Comparison of ENCODE assay signal across 28 mouse cellular contexts in the genomic region with DNA sequence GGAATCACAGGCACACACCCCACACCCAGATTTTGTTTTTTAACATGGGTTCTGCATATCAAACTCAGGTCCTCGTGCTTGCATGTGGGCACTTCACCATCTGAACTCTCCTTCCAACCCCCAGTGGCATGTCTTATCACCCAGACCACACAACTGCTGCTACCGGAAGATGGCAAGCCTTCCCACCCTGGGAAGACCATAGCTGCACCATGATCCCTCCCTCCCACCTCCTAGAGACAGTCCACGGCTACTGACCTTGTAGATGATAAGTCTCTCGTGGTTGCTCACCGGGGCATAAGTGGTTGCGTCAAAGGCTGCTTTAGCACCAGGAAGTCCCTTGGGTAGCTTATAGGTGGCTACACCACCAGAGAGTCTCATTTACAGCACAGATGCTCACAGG. TPM values are rescaled to one million over a fixed set of nuclear protein-coding genes. Genes with fewer than 3 reads are reported as not detected.
DNase-seq lines count a peak whose midpoint lies in the region; ATAC-seq and TF ChIP-seq lines count a peak whose summit lies in the region.
"Had no signal": no experiment of that assay in that cellular context is flagged by ENCODE, and none has a peak within 500 bp of the region (broad histone marks: within the 10 kb centered on the region; RNA-seq: fewer than 3 reads in every experiment).

No protein-coding gene starts in this region.

- no peak for TF ChIP-seq CTCF in MEL (IDR thresholded peaks at IDR 0.05 in 2 of 3, conservative IDR thresholded peaks at IDR 0.05 in 1 of 3; ENCODE audit: control insufficient read depth in 1 of 3, insufficient read depth in 1 of 3, low read depth in 2 of 3, low read length in 3 of 3, poor library complexity in 1 of 3, severe bottlenecking in 1 of 3)

- no peaks in the 10 kb centered on the region; the same call in 1 of the 2 replicates for H3K4me1 ChIP-seq in heart, embryonic 10.5 days
- H3K4me1 ChIP-seq in MEL (ENCODE audit: control insufficient read depth in 1 of 2, insufficient read depth in 2 of 2, low read length in 2 of 2): peaks cover 4 to 8% of the 10 kb centered on the region in 2 experiments
- H3K4me1 ChIP-seq in liver, embryonic 12.5 days: peaks cover 26% of the 10 kb centered on the region
- no peaks in the 10 kb centered on the region for H3K4me1 ChIP-seq in hindbrain, embryonic 16.5 days (ENCODE audit: control insufficient read depth, insufficient read depth, low read depth, low read length)
- H3K4me1 ChIP-seq: embryonic facial prominence, embryonic 12.5 days; hindbrain, embryonic 13.5 days; midbrain, embryonic 15.5 days; neural tube, embryonic 15.5 days had no signal

- H3K4me3 ChIP-seq in heart, embryonic 10.5 days: no peak overlapping the region
- H3K4me3 ChIP-seq in MEL (ENCODE audit: control insufficient read depth in 1 of 2, insufficient read depth in 1 of 2, low read depth in 2 of 2, low read length in 2 of 2): no peak overlapping the region
- H3K4me3 ChIP-seq in liver, embryonic 12.5 days: no peak overlapping the region
- H3K4me3 ChIP-seq in hindbrain, embryonic 16.5 days (ENCODE audit: low read length): no peak overlapping the region
- H3K4me3 ChIP-seq: embryonic facial prominence, embryonic 12.5 days; hindbrain, embryonic 13.5 days; midbrain, embryonic 10.5 days; midbrain, embryonic 15.5 days; neural tube, embryonic 15.5 days had no signal

- TF ChIP-seq EP300 in MEL (IDR thresholded peaks at IDR 0.05; ENCODE audit: low read depth in 1 of 2, low read length in 2 of 2): peak; percentile 54 to 70; a peak in 3 of 4 replicates

- H3K79me2 ChIP-seq in MEL (ENCODE audit: control insufficient read depth, insufficient read depth, low read length, poor library complexity): no peaks in the 10 kb centered on the region

- 71% methylated on average over 6 of the region's 6 CpGs for WGBS in heart, embryonic 10.5 days
- 23% methylated on average over 6 of the region's 6 CpGs for WGBS in liver, embryonic 12.5 days (ENCODE audit: insufficient replicate concordance)
- 91% methylated on average over 6 of the region's 6 CpGs for WGBS in hindbrain, embryonic 16.5 days

- no peaks in the 10 kb centered on the region for H3K27me3 ChIP-seq in heart, embryonic 10.5 days (ENCODE audit: insufficient read depth, poor library complexity, severe bottlenecking)
- H3K27me3 ChIP-seq in MEL (ENCODE audit: control insufficient read depth in 1 of 2, insufficient read depth in 2 of 2, low read length in 2 of 2): no peaks in the 10 kb centered on the region
- no peaks in the 10 kb centered on the region for H3K27me3 ChIP-seq in liver, embryonic 12.5 days (replicated peaks)
- H3K27me3 ChIP-seq in hindbrain, embryonic 16.5 days (replicated peaks; ENCODE audit: control insufficient read depth, insufficient read depth, low read length): no peaks in the 10 kb centered on the region
- H3K27me3 ChIP-seq: embryonic facial prominence, embryonic 12.5 days; hindbrain, embryonic 13.5 days; midbrain, embryonic 15.5 days; neural tube, embryonic 15.5 days had no signal

- no peak overlapping the region; the same call in 1 of the 2 replicates for H3K4me2 ChIP-seq in liver, embryonic 12.5 days
- no peak overlapping the region for H3K4me2 ChIP-seq in hindbrain, embryonic 16.5 days (ENCODE audit: low read length)
- H3K4me2 ChIP-seq: embryonic facial prominence, embryonic 12.5 days; heart, embryonic 11.5 days; hindbrain, embryonic 13.5 days; midbrain, embryonic 15.5 days; neural tube, embryonic 15.5 days had no signal

- no peak overlapping the region for H3K9ac ChIP-seq in MEL (ENCODE audit: control insufficient read depth, low read depth, low read length, poor library complexity, severe bottlenecking)
- H3K9ac ChIP-seq in liver, embryonic 12.5 days: no peak overlapping the region
- no peak overlapping the region for H3K9ac ChIP-seq in hindbrain, embryonic 16.5 days (ENCODE audit: low read depth, low read length)
- H3K9ac ChIP-seq: embryonic facial prominence, embryonic 12.5 days; forebrain, postnatal 0 days; hindbrain, embryonic 13.5 days; midbrain, embryonic 15.5 days; neural tube, embryonic 15.5 days had no signal

- H3K9me3 ChIP-seq in heart, embryonic 10.5 days: no peaks in the 10 kb centered on the region; the same call in 1 of the 2 replicates
- H3K9me3 ChIP-seq in MEL (replicated peaks; ENCODE audit: insufficient read depth, low read length): no peaks in the 10 kb centered on the region
- no peaks in the 10 kb centered on the region for H3K9me3 ChIP-seq in liver, embryonic 12.5 days (replicated peaks)
- H3K9me3 ChIP-seq in hindbrain, embryonic 16.5 days (ENCODE audit: control insufficient read depth, low read length): no peaks in the 10 kb centered on the region
- H3K9me3 ChIP-seq: embryonic facial prominence, embryonic 12.5 days; hindbrain, embryonic 13.5 days; midbrain, embryonic 10.5 days; midbrain, embryonic 15.5 days; neural tube, embryonic 15.5 days had no signal

- no peak for TF ChIP-seq POLR2A in MEL (IDR thresholded peaks at IDR 0.05; ENCODE audit: control insufficient read depth in 1 of 2, insufficient read depth in 1 of 2, low read depth in 1 of 2, low read length in 2 of 2, poor library complexity in 1 of 2)

- no peak overlapping the region for H3K27ac ChIP-seq in heart, embryonic 10.5 days
- H3K27ac ChIP-seq in MEL (ENCODE audit: control insufficient read depth, low read depth, low read length): no peak overlapping the region
- H3K27ac ChIP-seq in liver, embryonic 12.5 days: no peak overlapping the region
- H3K27ac ChIP-seq in hindbrain, embryonic 16.5 days (ENCODE audit: low read depth, low read length): no peak overlapping the region
- H3K27ac ChIP-seq: embryonic facial prominence, embryonic 12.5 days; hindbrain, embryonic 13.5 days; midbrain, embryonic 10.5 days; midbrain, embryonic 15.5 days; neural tube, embryonic 15.5 days; stomach, postnatal 0 days had no signal

- no peak for TF ChIP-seq RAD21 in MEL (IDR thresholded peaks at IDR 0.05; ENCODE audit: low read depth, low read length)

- H3K36me3 ChIP-seq in heart, embryonic 10.5 days: peaks cover 9% of the 10 kb centered on the region
- peaks cover 0 to 5% of the 10 kb centered on the region in 2 experiments; a peak in 2 of 4 replicates for H3K36me3 ChIP-seq in MEL (ENCODE audit: control insufficient read depth in 1 of 2, insufficient read depth in 2 of 2, low read length in 2 of 2)
- no peaks in the 10 kb centered on the region for H3K36me3 ChIP-seq in liver, embryonic 12.5 days
- H3K36me3 ChIP-seq in hindbrain, embryonic 16.5 days (ENCODE audit: control insufficient read depth, insufficient read depth, low read length): no peaks in the 10 kb centered on the region
- H3K36me3 ChIP-seq: embryonic facial prominence, embryonic 12.5 days; hindbrain, embryonic 13.5 days; midbrain, embryonic 10.5 days; midbrain, embryonic 15.5 days; neural tube, embryonic 15.5 days had no signal

- peak; percentile 84 for ATAC-seq in liver, embryonic 12.5 days
- ATAC-seq in megakaryocyte progenitor cell, adult 5-6 weeks (replicated peaks; ENCODE audit: poor library complexity): peak; percentile 92
- no peak for ATAC-seq in hindbrain, embryonic 16.5 days
- ATAC-seq: CD4-positive, CD25-positive, alpha-beta regulatory T cell, adult 4 months; forebrain, postnatal 0 days; intestine, postnatal 0 days; midbrain, embryonic 15.5 days had no signal

- DNase-seq in heart, embryonic 10.5 days (ENCODE audit: low spot score): peak; percentile 25
- no peak for DNase-seq in heart, adult 18-20 months
- DNase-seq in MEL (ENCODE audit: low read depth, low spot score): peak; percentile 59
- DNase-seq in right cerebral cortex, postnatal 10 days (ENCODE audit: low spot score in 2 of 2): no peak
- DNase-seq: adrenal gland, adult 8-10 months; cerebellum, adult 8-10 months; cerebellum, postnatal 36 days; embryo, embryonic 11 days; forebrain, postnatal 0 days; gastrocnemius, postnatal 10 days; heart, postnatal 4 days; kidney, adult 9 months; layer of hippocampus, adult 9-11 months; lung, postnatal 36 days; retina, postnatal 1 day; right cerebral cortex, postnatal 4 days had no signal

TF ChIP-seq in MEL, 35 proteins besides CTCF, POLR2A, EP300 and RAD21 (continues in another document):
- TF ChIP-seq MAZ (IDR thresholded peaks at IDR 0.05; ENCODE audit: low read depth, low read length): no peak
- TF ChIP-seq GATA1 (IDR thresholded peaks at IDR 0.05; ENCODE audit: low read depth, low read length): peak; percentile 69
- TF ChIP-seq E2F4 (IDR thresholded peaks at IDR 0.05; ENCODE audit: borderline replicate concordance, low read depth, low read length): no peak
- TF ChIP-seq POLR2AphosphoS5 (IDR thresholded peaks at IDR 0.05; ENCODE audit: borderline replicate concordance, low read depth, low read length): no peak
- peak; percentile 59 for TF ChIP-seq MAX (IDR thresholded peaks at IDR 0.05; ENCODE audit: low read length)
- no peak for TF ChIP-seq BHLHE40 (IDR thresholded peaks at IDR 0.05; ENCODE audit: borderline replicate concordance, low read depth, low read length)
- 0 out of 2 replicates have a peak, but pooled peaks have one; percentile 28 for TF ChIP-seq ETS1 (IDR thresholded peaks at IDR 0.05; ENCODE audit: low read depth, low read length)
- TF ChIP-seq UBTF (IDR thresholded peaks at IDR 0.05; ENCODE audit: borderline replicate concordance, insufficient read depth, low read depth, low read length): no peak

RNA-seq across cellular contexts. Expression of a gene that starts 21.4 kb away (rescaled TPM):
- 31.0 and 32.6 TPM in 2 replicates for polyA plus RNA-seq in heart, embryonic 10.5 days (2016; fragmentation: Nextera tagmentation; extraction: Ambion mirVana)
- 1 to 10 TPM; 8.2 TPM for total RNA-seq in heart, adult 18-20 months (2021)
- total RNA-seq in MEL (2012; rRNA removed): 17.0 and 18.3 TPM in 2 replicates
- 10 to 100 TPM in 1 of 2 experiments, not detected in 1; 33.2 TPM for polyA plus RNA-seq in MEL (2012; ENCODE audit: insufficient read depth in 1 of 2, insufficient read length in 2 of 2, low read depth in 1 of 2, low replicate concordance in 2 of 2, missing spikeins in 1 of 2)
- 16.6 and 17.4 TPM in 2 replicates for polyA plus RNA-seq in liver, embryonic 12.5 days (2016; fragmentation: Nextera tagmentation; extraction: Ambion mirVana)
- 42.1 and 52.7 TPM in 2 replicates for total RNA-seq in megakaryocyte progenitor cell, adult 5-6 weeks (2015)
- 26.5 and 35.5 TPM in 2 replicates for total RNA-seq in megakaryocyte progenitor cell, adult 5-6 weeks (2017)
- 20.4 and 22.9 TPM in 2 replicates for polyA plus RNA-seq in hindbrain, embryonic 16.5 days (2015; fragmentation: Nextera tagmentation; extraction: Ambion mirVana)

RNA-seq across cellular contexts. Expression of a gene that starts 22.2 kb away (rescaled TPM):
- polyA plus RNA-seq in heart, embryonic 10.5 days (2016; fragmentation: Nextera tagmentation; extraction: Ambion mirVana): 71.1 and 101 TPM in 2 replicates
- total RNA-seq in heart, adult 18-20 months (2021): 10 to 100 TPM; 17.7 TPM
- total RNA-seq in MEL (2012; rRNA removed): 73.0 and 77.7 TPM in 2 replicates
- polyA plus RNA-seq in MEL (2012; ENCODE audit: insufficient read depth in 1 of 2, insufficient read length in 2 of 2, low read depth in 1 of 2, low replicate concordance in 2 of 2, missing spikeins in 1 of 2): 100 to 1,000 TPM in 1 of 2 experiments, 10 to 100 TPM in 1; 66.5 to 154 TPM
- 57.4 and 59.9 TPM in 2 replicates for polyA plus RNA-seq in liver, embryonic 12.5 days (2016; fragmentation: Nextera tagmentation; extraction: Ambion mirVana)
- total RNA-seq in megakaryocyte progenitor cell, adult 5-6 weeks (2015): 132 and 134 TPM in 2 replicates
- 118 and 124 TPM in 2 replicates for total RNA-seq in megakaryocyte progenitor cell, adult 5-6 weeks (2017)
- polyA plus RNA-seq in hindbrain, embryonic 16.5 days (2015; fragmentation: Nextera tagmentation; extraction: Ambion mirVana): 42.8 and 46.3 TPM in 2 replicates

Comparison
In these comparisons a context has a peak if more than half of its experiments do, and no peak if none do; other contexts are left out.
1. DNase-seq: peak in heart, embryonic 10.5 days (single experiment) and MEL (single experiment); none in heart, adult 18-20 months (0 of 2) and right cerebral cortex, postnatal 10 days (0 of 2).